Mouse (Mus musculus) natural killer cell, adult 2 months (primary cell): ENCODE results near the gene Akr7a5.

Source experiments
- DNase-seq, 2 experiments: peaks; one replicate each; pipeline ENCODE4 v3.0.0; 2022; ENCODE audit warnings: low spot score in 2 of 2

Akr7a5 gene

GRCm38 (mm10) chr4:139310171-139310898 is at the start of gene Akr7a5, which contains the start of gene Pqlc2:
Gene Akr7a5 (plus strand): TSS chr4:139310744.
Gene Pqlc2 (minus strand): TSS chr4:139310708.
- DNase-seq, result peak; percentile 94 to 95

GRCm38 (mm10) chr4:139262981-139263380 is 47.6 kb upstream of the Akr7a5 start:
- DNase-seq, result no peak

GRCm38 (mm10) chr4:139265783-139266499 is 44.6 kb upstream of the Akr7a5 start:
- DNase-seq, result no peak

- DNase-seq, result no peak
Observed at GRCm38 (mm10) chr4:139266500-139266865, 44.1 kb upstream of the Akr7a5 start.

- DNase-seq, result no peak
Observed at GRCm38 (mm10) chr4:139267335-139267734, 43.2 kb upstream of the Akr7a5 start.

GRCm38 (mm10) chr4:139268242-139268641 is 42.3 kb upstream of the Akr7a5 start:
- no peak for DNase-seq

GRCm38 (mm10) chr4:139270168-139270567 is 40.4 kb upstream of the Akr7a5 start:
- DNase-seq, result no peak

GRCm38 (mm10) chr4:139271562-139271961 is 39.0 kb upstream of the Akr7a5 start:
- DNase-seq, result no peak

- no peak for DNase-seq
Observed at GRCm38 (mm10) chr4:139272951-139273680, 37.4 kb upstream of the Akr7a5 start.

- DNase-seq, result no peak
Observed at GRCm38 (mm10) chr4:139274573-139274972, 36.0 kb upstream of the Akr7a5 start.

GRCm38 (mm10) chr4:139276411-139276810 is 34.1 kb upstream of the Akr7a5 start:
- DNase-seq, result no peak

GRCm38 (mm10) chr4:139280530-139280929 is 30.0 kb upstream of the Akr7a5 start:
- no peak for DNase-seq

- no peak for DNase-seq
Observed at GRCm38 (mm10) chr4:139281791-139282345, 28.7 kb upstream of the Akr7a5 start.

- no peak for DNase-seq
Observed at GRCm38 (mm10) chr4:139282955-139283417, 27.6 kb upstream of the Akr7a5 start.

- no peak for DNase-seq
Observed at GRCm38 (mm10) chr4:139284877-139285276, 25.7 kb upstream of the Akr7a5 start.

- DNase-seq, result no peak
Observed at GRCm38 (mm10) chr4:139286234-139286633, 24.3 kb upstream of the Akr7a5 start.

- peak; percentile 62 to 75 for DNase-seq
Observed at GRCm38 (mm10) chr4:139287122-139287863, 23.3 kb upstream of the Akr7a5 start.

- peak in 1 of 2 experiments; percentile 33 for DNase-seq
Observed at GRCm38 (mm10) chr4:139289017-139289416, 21.5 kb upstream of the Akr7a5 start.

GRCm38 (mm10) chr4:139291099-139291498 is 19.4 kb upstream of the Akr7a5 start:
- DNase-seq, result no peak

GRCm38 (mm10) chr4:139292038-139292437 is 18.5 kb upstream of the Akr7a5 start:
- DNase-seq, result no peak

GRCm38 (mm10) chr4:139297566-139297965 is 13.0 kb upstream of the Akr7a5 start:
- no peak for DNase-seq
